ENCODE assay signal across 15 mouse cellular contexts in the genomic region with DNA sequence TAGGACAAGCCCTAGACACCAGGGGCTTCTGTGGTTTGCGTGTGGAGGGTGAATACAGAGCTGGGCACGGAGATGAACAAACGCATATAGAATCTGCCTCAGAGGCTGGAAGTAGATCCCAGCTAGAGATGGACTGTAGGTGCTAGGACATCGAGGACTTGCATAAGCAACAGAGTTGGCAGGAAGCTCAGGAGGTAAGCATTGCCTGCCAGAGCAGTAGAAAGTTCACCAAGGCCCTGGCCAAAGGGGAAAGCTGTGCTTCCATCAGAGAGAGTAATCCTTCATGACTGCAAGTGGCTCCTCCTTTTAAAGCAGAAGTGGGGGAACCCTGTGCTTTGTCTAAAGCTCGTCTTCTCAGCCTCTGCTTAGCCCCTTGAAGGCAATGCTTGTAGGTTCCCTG.
"Had no signal": no experiment of that assay in that cellular context is flagged by ENCODE, and none has a peak within 500 bp of the region (broad histone marks: within the 10 kb centered on the region; RNA-seq: fewer than 3 reads in every experiment).

No protein-coding gene starts in this region.

- H3K9me3 ChIP-seq: limb, embryonic 15.5 days; midbrain, embryonic 15.5 days; neural tube, embryonic 12.5 days; stomach, embryonic 15.5 days had no signal

- H3K4me2 ChIP-seq: limb, embryonic 15.5 days; midbrain, embryonic 15.5 days; neural tube, embryonic 12.5 days; stomach, embryonic 15.5 days had no signal

- H3K9ac ChIP-seq: limb, embryonic 15.5 days; midbrain, embryonic 15.5 days; neural tube, embryonic 12.5 days; stomach, embryonic 15.5 days had no signal

- H3K4me1 ChIP-seq: limb, embryonic 15.5 days; midbrain, embryonic 15.5 days; neural tube, embryonic 12.5 days; stomach, embryonic 15.5 days had no signal

- H3K27me3 ChIP-seq: limb, embryonic 15.5 days; midbrain, embryonic 15.5 days; neural tube, embryonic 12.5 days; stomach, embryonic 15.5 days had no signal

- H3K27ac ChIP-seq: kidney, postnatal 0 days; limb, embryonic 15.5 days; midbrain, embryonic 15.5 days; neural tube, embryonic 12.5 days; stomach, embryonic 15.5 days had no signal

- H3K4me3 ChIP-seq: limb, embryonic 15.5 days; midbrain, embryonic 15.5 days; neural tube, embryonic 12.5 days; stomach, embryonic 15.5 days had no signal

- H3K36me3 ChIP-seq: limb, embryonic 15.5 days; midbrain, embryonic 15.5 days; neural tube, embryonic 12.5 days; stomach, embryonic 15.5 days had no signal

- DNase-seq: kidney, adult 11 months; kidney, adult 9 months; kidney, postnatal 36 days; layer of hippocampus, adult 9-11 months; layer of hippocampus, postnatal 36 days; lung, adult 2 months; lung, postnatal 36 days; right cerebral cortex, postnatal 4 days; thymus, postnatal 4 days had no signal

- ATAC-seq: lung, postnatal 0 days; midbrain, embryonic 15.5 days had no signal
